In genomic region chr11:102217396-102217795, GRCm38 (mm10) we compare ENCODE assay signal across 8 mouse cellular contexts. TPM values are rescaled to one million over a fixed set of nuclear protein-coding genes. Genes with fewer than 3 reads are reported as not detected.
DNase-seq lines count a peak whose midpoint lies in the region; ATAC-seq and TF ChIP-seq lines count a peak whose summit lies in the region.

No protein-coding gene starts in this region.

- no peaks in the 10 kb centered on the region for H3K27me3 ChIP-seq in forebrain, postnatal 0 days (ENCODE audit: insufficient read depth, low read length)
- no peaks in the 10 kb centered on the region for H3K27me3 ChIP-seq in liver, postnatal 0 days (ENCODE audit: insufficient read depth, low read length)

- TF ChIP-seq CTCF in forebrain, postnatal 0 days (IDR thresholded peaks at IDR 0.05; ENCODE audit: low read depth) = no peak
- TF ChIP-seq CTCF in liver, postnatal 0 days (IDR thresholded peaks at IDR 0.05; ENCODE audit: low read depth) = no peak

- peaks cover 41% of the 10 kb centered on the region for H3K4me1 ChIP-seq in forebrain, postnatal 0 days (ENCODE audit: insufficient read depth)
- H3K4me1 ChIP-seq in liver, postnatal 0 days (ENCODE audit: insufficient read depth) = peaks cover 72% of the 10 kb centered on the region

- no peak overlapping the region for H3K27ac ChIP-seq in forebrain, postnatal 0 days (ENCODE audit: low read depth, low read length)
- peak overlapping the region; percentile 87 for H3K27ac ChIP-seq in liver, postnatal 0 days (ENCODE audit: low read depth)

- TF ChIP-seq EP300 in liver, postnatal 0 days (IDR thresholded peaks at IDR 0.05; ENCODE audit: low read depth) = no peak

- H3K4me3 ChIP-seq in forebrain, postnatal 0 days (ENCODE audit: low read depth, low read length) = peak overlapping the region; percentile 36; the same call in 1 of the 2 replicates
- H3K4me3 ChIP-seq in liver, postnatal 0 days (ENCODE audit: low read depth, low read length) = peak overlapping the region; percentile 62

- H3K9me3 ChIP-seq in forebrain, postnatal 0 days (ENCODE audit: low read length) = no peaks in the 10 kb centered on the region
- no peaks in the 10 kb centered on the region for H3K9me3 ChIP-seq in liver, postnatal 0 days (ENCODE audit: low read length)

- no peak for ATAC-seq in forebrain, postnatal 0 days
- no peak for ATAC-seq in liver, postnatal 0 days

- DNase-seq in kidney, postnatal 10 days = peak; percentile 33
- no peak for DNase-seq in kidney, adult 8-10 months
- peak; percentile 55 for DNase-seq in cerebellum, adult 8-10 months
- no peak for DNase-seq in forebrain, postnatal 0 days
- DNase-seq in liver, postnatal 0 days = peak; percentile 35
- no peak for DNase-seq in urinary bladder, postnatal 10 days (ENCODE audit: low spot score)
- DNase-seq in yolk sac, embryonic 10.5 days (ENCODE audit: low spot score) = no peak
- no peak for DNase-seq in urinary bladder, postnatal 25 days (ENCODE audit: low spot score)

- peaks cover 28% of the 10 kb centered on the region for H3K36me3 ChIP-seq in forebrain, postnatal 0 days (ENCODE audit: insufficient read depth)
- no peaks in the 10 kb centered on the region for H3K36me3 ChIP-seq in liver, postnatal 0 days (replicated peaks; ENCODE audit: insufficient read depth, low read length)

- WGBS in forebrain, postnatal 0 days = 71% methylated on average over 6 of the region's 6 CpGs
- WGBS in liver, postnatal 0 days (ENCODE audit: insufficient replicate concordance) = 44% methylated on average over 6 of the region's 6 CpGs

- peak overlapping the region; percentile 67 for H3K4me2 ChIP-seq in forebrain, postnatal 0 days (ENCODE audit: low read depth)
- peak overlapping the region; percentile 80 for H3K4me2 ChIP-seq in liver, postnatal 0 days (ENCODE audit: low read depth, low read length)

- H3K9ac ChIP-seq in forebrain, postnatal 0 days = no peak overlapping the region
- H3K9ac ChIP-seq in liver, postnatal 0 days (replicated peaks) = peak overlapping the region; percentile 77

RNA-seq across cellular contexts. Expression of gene Hdac5, which starts 12.6 kb away (rescaled TPM):
- 170 and 209 TPM in 2 replicates for total RNA-seq in forebrain, postnatal 0 days (2014; rRNA removed)
- 67.1 and 69.4 TPM in 2 replicates for polyA plus RNA-seq in forebrain, postnatal 0 days (2015; fragmentation: Nextera tagmentation; extraction: Ambion mirVana)
- polyA plus RNA-seq in liver, postnatal 0 days (2015; fragmentation: Nextera tagmentation; extraction: Ambion mirVana) = 17.7 and 17.8 TPM in 2 replicates

RNA-seq across cellular contexts. Expression of gene G6pc3, which starts 28.0 kb away (rescaled TPM):
- total RNA-seq in forebrain, postnatal 0 days (2014; rRNA removed) = 27.3 and 32.1 TPM in 2 replicates
- 27.4 and 32.0 TPM in 2 replicates for polyA plus RNA-seq in forebrain, postnatal 0 days (2015; fragmentation: Nextera tagmentation; extraction: Ambion mirVana)
- 6.7 and 6.8 TPM in 2 replicates for polyA plus RNA-seq in liver, postnatal 0 days (2015; fragmentation: Nextera tagmentation; extraction: Ambion mirVana)

RNA-seq across cellular contexts. Expression of gene BC030867, which starts 31.3 kb away (rescaled TPM):
- 0.62 and 1.0 TPM in 2 replicates for total RNA-seq in forebrain, postnatal 0 days (2014; rRNA removed)
- polyA plus RNA-seq in forebrain, postnatal 0 days (2015; fragmentation: Nextera tagmentation; extraction: Ambion mirVana) = 1.5 and 1.6 TPM in 2 replicates
- 4.7 and 4.9 TPM in 2 replicates for polyA plus RNA-seq in liver, postnatal 0 days (2015; fragmentation: Nextera tagmentation; extraction: Ambion mirVana)

RNA-seq across cellular contexts. Expression of gene Lsm12, which starts 32.3 kb away (rescaled TPM):
- total RNA-seq in forebrain, postnatal 0 days (2014; rRNA removed) = 76.7 and 86.4 TPM in 2 replicates
- polyA plus RNA-seq in forebrain, postnatal 0 days (2015; fragmentation: Nextera tagmentation; extraction: Ambion mirVana) = 145 and 154 TPM in 2 replicates
- polyA plus RNA-seq in liver, postnatal 0 days (2015; fragmentation: Nextera tagmentation; extraction: Ambion mirVana) = 52.2 and 55.0 TPM in 2 replicates

RNA-seq across cellular contexts. Expression of gene Asb16, which starts 51.1 kb away (rescaled TPM):
- total RNA-seq in forebrain, postnatal 0 days (2014; rRNA removed) = 0.54 and 1.4 TPM in 2 replicates
- 0.11 TPM in 1 of 2 replicates, not detected in the other for polyA plus RNA-seq in forebrain, postnatal 0 days (2015; fragmentation: Nextera tagmentation; extraction: Ambion mirVana)
- polyA plus RNA-seq in liver, postnatal 0 days (2015; fragmentation: Nextera tagmentation; extraction: Ambion mirVana) = not detected in 2 replicates

Comparison
In these comparisons a context has a peak if more than half of its experiments do, and no peak if none do; other contexts are left out.
1. DNase-seq: peak in kidney, postnatal 10 days (single experiment), cerebellum, adult 8-10 months (single experiment) and liver, postnatal 0 days (single experiment); none in kidney, adult 8-10 months (0 of 2), forebrain, postnatal 0 days (single experiment), urinary bladder, postnatal 10 days (single experiment), yolk sac, embryonic 10.5 days (single experiment) and urinary bladder, postnatal 25 days (single experiment).